Mouse (Mus musculus) neural tube, embryonic 14.5 days (tissue): Measurements from ENCODE around the gene Cln5. TPM values are rescaled to one million over a fixed set of nuclear protein-coding genes. Genes with fewer than 3 reads are reported as not detected.

Experiments
- ATAC-seq: fragments of 200-750 bp; cut with Nextera tagmentation; 2 replicates; pipeline ENCODE4 v1.8.0; 2017; ENCODE audit warnings: low read depth, mild to moderate bottlenecking, moderate TSS enrichment, moderate library complexity
- H3K27ac ChIP-seq: fragments of 300-500 bp; sonication (generic); 2 replicates; pipeline ENCODE4 v1.5.1; 2014; ENCODE audit warnings: low read depth, mild to moderate bottlenecking, control low read depth, low read length, moderate library complexity, mixed read lengths
- H3K27me3 ChIP-seq: fragments of 300-500 bp; sonication (generic); 2 replicates; pipeline ENCODE4 v1.6.1; 2014; ENCODE audit warnings: low read length; ENCODE audit not compliant: control insufficient read depth, insufficient read depth
- H3K36me3 ChIP-seq: fragments of 300-500 bp; sonication (generic); 2 replicates; pipeline ENCODE4 v1.6.1; 2014; ENCODE audit warnings: low read length, mixed read lengths; ENCODE audit not compliant: control insufficient read depth, insufficient read depth
- H3K4me1 ChIP-seq: fragments of 300-500 bp; sonication (generic); 2 replicates; pipeline ENCODE4 v1.6.1; 2014; ENCODE audit warnings: low read length; ENCODE audit not compliant: control insufficient read depth, insufficient read depth
- H3K4me2 ChIP-seq: fragments of 300-500 bp; sonication (generic); 2 replicates; pipeline ENCODE4 v1.6.1; 2014; ENCODE audit warnings: mild to moderate bottlenecking, low read depth, low read length, control low read depth
- H3K4me3 ChIP-seq: fragments of 300-500 bp; sonication (generic); 2 replicates; pipeline ENCODE4 v1.5.1; 2014; ENCODE audit warnings: low read depth, low read length, control low read depth, mixed read lengths
- H3K9ac ChIP-seq: fragments of 300-500 bp; sonication (generic); replicated peaks from 2 replicates; pipeline ENCODE4 v1.6.1; 2014; ENCODE audit warnings: low read depth, mild to moderate bottlenecking, control low read depth, low read length, mixed read lengths
- H3K9me3 ChIP-seq: fragments of 300-500 bp; sonication (generic); 2 replicates; pipeline ENCODE4 v1.6.1; 2016; ENCODE audit warnings: low read length; ENCODE audit not compliant: control insufficient read depth
- WGBS: fragments of 180-500 bp; shearing (Covaris S2); extraction: QIAGEN DNeasy Blood & Tissue Kit; methylation state at CpG from one replicate; pipeline ENCODE4 v1.1.7; 2014; 5-methylcytosine and 5-hydroxymethylcytosine counted together
- polyA plus RNA-seq: library from polyadenylated mRNA; unstranded; fragments of >200 nt; fragmentation: Nextera tagmentation; extraction: Ambion mirVana; gene quantifications from 2 replicates; pipeline ENCODE4 v1.2.1, GENCODE M21; 2014

The Cln5 gene
- polyA plus RNA-seq, 1 experiment from 2014 or later = 10.6 TPM

DNA sequence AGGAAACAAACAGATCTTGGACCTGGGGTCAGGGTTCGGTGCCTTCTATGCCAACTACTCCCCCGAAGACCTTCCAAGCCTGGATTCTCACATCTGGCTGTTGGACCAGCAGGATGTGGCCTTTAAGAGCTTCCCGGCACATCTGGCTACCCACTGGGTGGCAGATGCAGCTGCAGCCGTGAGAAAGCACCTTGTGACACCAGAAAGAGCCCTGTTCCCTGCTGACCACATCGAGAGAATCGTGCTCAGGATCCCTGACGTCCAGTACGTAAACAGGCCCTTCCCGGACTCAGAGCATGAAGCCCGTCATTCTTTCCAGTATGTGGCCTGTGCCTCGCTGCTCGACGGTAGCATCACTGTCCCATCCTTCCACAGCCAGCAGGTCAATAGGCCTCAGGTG is 15.3 kb upstream of the Cln5 start:
- H3K36me3 ChIP-seq = no peaks in the 10 kb centered on the region
- no peaks in the 10 kb centered on the region for H3K4me1 ChIP-seq
- H3K27ac ChIP-seq = no peak overlapping the region
- H3K9ac ChIP-seq = no peak overlapping the region
- no peak overlapping the region for H3K4me2 ChIP-seq
- H3K27me3 ChIP-seq = no peaks in the 10 kb centered on the region
- no peak overlapping the region for H3K4me3 ChIP-seq
- no peaks in the 10 kb centered on the region for H3K9me3 ChIP-seq
- WGBS = 87% methylated on average over 13 of the region's 13 CpGs
- ATAC-seq = no peak

DNA sequence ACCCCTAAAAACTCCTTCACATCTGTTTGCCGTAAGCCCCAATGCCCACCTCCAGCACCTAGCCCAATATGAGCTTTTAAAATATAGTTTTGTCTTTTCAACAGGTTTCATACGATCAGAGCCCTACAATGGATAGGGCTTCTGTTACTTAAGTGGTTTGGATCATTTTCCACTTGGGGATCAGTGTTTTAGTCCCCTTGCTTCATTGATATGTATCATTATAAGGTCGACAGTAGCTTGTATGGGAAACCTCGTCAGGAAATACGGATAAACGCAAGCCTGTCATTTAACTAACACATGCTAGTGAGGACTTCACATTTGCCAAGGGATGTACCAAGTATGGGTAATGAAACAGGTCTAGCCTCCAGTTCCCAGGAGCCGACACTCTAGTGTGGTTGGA is 13.4 kb upstream of the Cln5 start:
- Histone ChIP-seq H3K9me3 (no peaks in the 10 kb centered on the region), H3K4me3 (no peak overlapping the region), H3K27ac (no peak overlapping the region), H3K27me3 (no peaks in the 10 kb centered on the region), H3K4me1 (no peaks in the 10 kb centered on the region), H3K9ac (no peak overlapping the region), H3K36me3 (no peaks in the 10 kb centered on the region), H3K4me2 (no peak overlapping the region)
- 94% methylated on average over 7 of the region's 7 CpGs for WGBS
- ATAC-seq = no peak

DNA sequence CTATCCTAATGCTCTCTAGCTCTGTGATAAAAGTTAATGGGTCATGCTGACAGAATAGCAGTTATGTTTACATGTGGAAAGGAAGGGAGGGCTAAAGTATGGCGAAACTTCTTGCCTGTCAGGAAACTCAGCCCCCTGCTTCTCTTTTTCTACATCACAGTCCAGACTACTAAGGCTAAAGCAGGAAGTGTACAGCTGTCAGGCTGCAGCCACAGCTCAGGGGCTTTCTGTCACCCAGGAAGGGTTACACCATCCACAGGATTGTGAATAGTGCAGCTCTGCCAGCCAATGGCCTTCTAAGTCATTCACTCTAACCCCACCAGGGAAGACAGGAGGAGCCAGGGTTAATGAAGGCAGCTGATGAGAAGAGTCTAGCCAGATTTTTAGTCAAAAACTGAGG is 11.0 kb upstream of the Cln5 start:
- H3K27ac ChIP-seq = no peak overlapping the region
- no peak overlapping the region for H3K9ac ChIP-seq
- H3K27me3 ChIP-seq = no peaks in the 10 kb centered on the region
- H3K4me1 ChIP-seq = no peaks in the 10 kb centered on the region
- H3K4me2 ChIP-seq = no peak overlapping the region
- no peaks in the 10 kb centered on the region for H3K36me3 ChIP-seq
- no peak overlapping the region for H3K4me3 ChIP-seq
- ATAC-seq = no peak
- WGBS = 83% methylated on average over 1 of the region's 1 CpGs
- no peaks in the 10 kb centered on the region for H3K9me3 ChIP-seq

DNA sequence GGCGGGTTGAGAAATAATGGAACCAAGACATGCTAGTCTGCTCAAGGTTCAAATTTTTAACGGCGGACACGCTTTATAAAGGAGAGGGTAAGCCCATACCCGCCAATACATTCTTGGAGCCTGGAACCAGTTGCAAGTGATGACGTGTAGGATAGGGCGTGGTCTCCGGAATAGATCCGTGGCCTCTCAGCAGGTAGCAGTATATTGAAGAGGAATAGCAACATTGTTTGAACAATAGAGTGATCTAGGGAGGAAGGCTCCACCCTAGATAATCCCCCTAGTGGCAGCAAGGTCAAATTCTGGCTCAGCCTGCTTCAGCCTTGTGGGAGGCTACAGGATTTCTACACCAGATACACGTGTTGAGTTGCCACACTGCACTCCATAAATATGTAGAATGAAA is 10.5 kb upstream of the Cln5 start:
- Histone ChIP-seq H3K4me1 (no peaks in the 10 kb centered on the region), H3K9me3 (no peaks in the 10 kb centered on the region), H3K36me3 (no peaks in the 10 kb centered on the region), H3K4me2 (no peak overlapping the region), H3K9ac (no peak overlapping the region), H3K4me3 (no peak overlapping the region), H3K27ac (no peak overlapping the region), H3K27me3 (no peaks in the 10 kb centered on the region)
- WGBS = 87% methylated on average over 10 of the region's 10 CpGs
- no peak for ATAC-seq

DNA sequence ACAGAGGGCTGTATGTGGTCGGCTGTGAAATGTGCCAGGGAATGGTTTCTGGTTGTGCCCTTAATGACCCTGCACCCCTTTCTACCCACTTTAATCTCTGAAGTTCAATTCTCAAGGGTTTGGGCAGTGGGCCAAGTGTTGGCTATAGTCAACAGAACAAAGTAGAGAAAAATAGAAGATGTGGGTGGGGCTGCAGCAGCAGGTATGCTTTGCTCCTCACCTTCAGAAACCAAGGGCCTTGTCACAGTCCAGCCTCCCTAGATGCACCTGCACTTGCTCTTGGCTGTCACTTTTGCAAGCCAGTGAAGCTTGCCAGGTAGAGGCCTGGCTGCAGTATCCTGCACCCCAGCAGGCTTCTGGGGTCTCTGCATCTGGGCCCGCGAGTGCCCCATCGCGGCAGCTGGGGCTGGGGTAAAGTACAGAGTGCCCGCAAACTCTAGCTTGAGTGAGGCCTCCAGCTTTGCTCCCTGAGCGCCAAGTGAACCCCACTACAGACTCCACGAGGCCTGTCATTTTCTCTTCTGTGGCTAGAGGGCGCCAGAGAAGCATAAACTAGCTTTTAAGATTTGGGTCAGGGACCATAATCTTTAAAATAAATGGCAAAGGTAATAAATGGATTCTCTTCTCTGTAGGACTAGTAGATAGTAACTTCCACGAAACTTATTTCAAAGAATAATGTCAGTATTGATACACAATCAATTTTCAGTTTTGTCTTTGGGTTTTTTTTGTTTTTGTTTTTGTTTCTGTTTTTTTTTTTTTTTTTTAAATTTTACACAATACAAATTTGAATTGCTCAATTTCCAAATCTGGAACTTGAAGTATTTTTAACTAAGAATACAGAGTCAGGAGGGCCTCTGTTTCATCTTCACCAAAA is 4.5 kb upstream of the Cln5 start:
- H3K4me1 ChIP-seq = peaks cover 5% of the 10 kb centered on the region; the same call in 1 of the 2 replicates
- H3K27ac ChIP-seq = no peak overlapping the region
- WGBS = 15% methylated on average over 10 of the region's 10 CpGs
- H3K27me3 ChIP-seq = no peaks in the 10 kb centered on the region
- no peak overlapping the region for H3K9ac ChIP-seq
- no peak overlapping the region for H3K4me2 ChIP-seq
- no peak for ATAC-seq
- no peak overlapping the region for H3K4me3 ChIP-seq
- H3K9me3 ChIP-seq = no peaks in the 10 kb centered on the region
- no peaks in the 10 kb centered on the region for H3K36me3 ChIP-seq

DNA sequence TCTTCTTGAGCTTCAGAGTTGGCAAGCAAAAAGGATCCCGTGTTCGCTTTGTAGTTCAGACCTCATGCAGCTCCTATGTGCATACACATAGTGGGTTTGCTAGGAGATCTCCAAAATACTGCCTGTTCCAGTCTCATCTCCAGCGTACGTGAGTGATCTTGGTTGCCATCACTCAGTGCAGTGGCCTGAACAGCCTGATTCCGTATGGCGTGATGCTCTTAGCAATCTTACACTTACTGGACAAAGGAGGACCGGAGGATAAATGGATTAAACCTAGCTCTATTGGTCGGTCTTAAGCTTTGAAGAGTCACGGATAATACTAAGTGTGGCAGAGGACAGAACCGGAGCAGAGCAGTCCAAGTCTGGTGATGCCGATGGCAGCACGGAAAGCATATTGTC is 552 bp upstream of the Cln5 start:
- H3K27me3 ChIP-seq = no peaks in the 10 kb centered on the region
- H3K4me2 ChIP-seq = peak overlapping the region; percentile 64
- peaks cover 9% of the 10 kb centered on the region; the same call in 1 of the 2 replicates for H3K4me1 ChIP-seq
- peak overlapping the region; percentile 36 for H3K27ac ChIP-seq
- peak overlapping the region; percentile 67; the same call in 1 of the 2 replicates for H3K9ac ChIP-seq
- H3K9me3 ChIP-seq = no peaks in the 10 kb centered on the region
- 14% methylated on average over 12 of the region's 12 CpGs for WGBS
- ATAC-seq = no peak; the same call in 1 of the 2 replicates
- peak overlapping the region; percentile 66 for H3K4me3 ChIP-seq
- no peaks in the 10 kb centered on the region for H3K36me3 ChIP-seq

DNA sequence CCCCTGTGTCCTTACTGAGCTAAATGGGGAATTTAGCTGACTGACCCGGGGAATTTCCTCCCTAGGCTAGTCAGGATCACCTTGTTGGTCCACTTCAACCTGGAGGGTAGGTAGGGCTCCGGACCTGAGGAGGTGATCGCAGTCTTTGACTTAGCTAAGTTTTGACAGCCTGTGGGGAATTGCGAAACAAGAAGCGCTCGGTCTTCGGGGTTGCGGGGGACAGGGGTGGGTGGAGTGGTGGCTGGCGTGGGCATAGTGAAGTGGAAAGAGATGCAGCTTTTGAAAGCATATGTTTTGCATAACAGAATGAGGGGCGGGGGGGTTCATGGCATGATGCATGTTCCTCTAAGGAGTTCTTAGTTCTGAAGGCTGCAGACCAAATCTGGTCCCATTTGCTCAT is 774 bp downstream of the Cln5 start:
- Histone ChIP-seq H3K4me2 (peak overlapping the region; percentile 64), H3K9me3 (no peaks in the 10 kb centered on the region), H3K27me3 (no peaks in the 10 kb centered on the region), H3K36me3 (no peaks in the 10 kb centered on the region), H3K4me3 (peak overlapping the region; percentile 66), H3K27ac (no peak overlapping the region), H3K9ac (peak overlapping the region; percentile 67), H3K4me1 (peaks cover 9% of the 10 kb centered on the region; the same call in 1 of the 2 replicates)
- WGBS = 3% methylated on average over 10 of the region's 10 CpGs
- ATAC-seq = no peak

DNA sequence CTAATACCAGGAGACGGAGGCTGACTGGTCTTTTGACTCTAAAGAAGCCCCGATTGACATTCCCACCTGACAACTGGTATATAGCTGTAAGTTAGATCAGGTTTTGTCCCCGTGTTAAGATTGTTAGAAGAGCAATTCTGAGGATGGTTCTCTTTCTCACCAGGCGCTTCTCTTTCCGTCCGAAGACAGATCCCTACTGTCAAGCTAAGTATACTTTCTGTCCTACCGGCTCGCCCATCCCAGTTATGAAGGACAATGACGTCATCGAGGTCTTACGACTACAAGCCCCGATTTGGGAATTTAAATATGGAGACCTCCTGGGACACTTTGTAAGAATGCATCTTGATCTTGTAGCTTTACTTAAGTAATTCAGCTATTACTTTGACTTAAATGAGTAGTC is 1.5 kb downstream of the Cln5 start:
- Histone ChIP-seq H3K9me3 (no peaks in the 10 kb centered on the region), H3K9ac (no peak overlapping the region), H3K4me3 (no peak overlapping the region), H3K4me1 (peaks cover 9% of the 10 kb centered on the region; the same call in 1 of the 2 replicates), H3K27me3 (no peaks in the 10 kb centered on the region), H3K27ac (no peak overlapping the region), H3K4me2 (no peak overlapping the region), H3K36me3 (peaks cover 3% of the 10 kb centered on the region; the same call in 1 of the 2 replicates)
- no peak for ATAC-seq
- 91% methylated on average over 12 of the region's 12 CpGs for WGBS

DNA sequence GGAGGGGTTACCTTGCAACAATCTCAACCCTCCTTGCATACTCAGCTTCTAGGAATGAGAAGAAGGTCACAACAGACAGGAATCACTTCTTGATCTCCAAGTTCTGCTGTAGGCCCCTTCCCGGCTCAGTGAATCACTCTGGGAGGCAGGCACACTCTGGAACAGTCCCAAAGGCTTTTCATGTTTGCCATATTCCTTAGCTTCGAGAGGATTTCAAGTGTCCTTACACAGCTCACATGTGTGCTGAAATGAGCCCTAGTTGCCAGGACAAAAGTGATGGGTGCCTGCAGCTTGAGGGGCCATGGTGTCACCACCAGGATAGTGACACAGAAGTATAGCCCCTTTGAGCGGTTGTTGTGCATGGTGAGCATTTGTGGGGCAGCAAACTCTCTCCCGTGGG is 2.7 kb downstream of the Cln5 start:
- no peak for ATAC-seq
- Histone ChIP-seq H3K4me1 (peaks cover 9% of the 10 kb centered on the region; the same call in 1 of the 2 replicates), H3K9ac (no peak overlapping the region), H3K36me3 (peaks cover 3% of the 10 kb centered on the region; the same call in 1 of the 2 replicates), H3K27ac (no peak overlapping the region), H3K4me3 (no peak overlapping the region), H3K4me2 (no peak overlapping the region), H3K9me3 (no peaks in the 10 kb centered on the region), H3K27me3 (no peaks in the 10 kb centered on the region)
- WGBS = 86% methylated on average over 4 of the region's 4 CpGs
